Mouse (Mus musculus) adrenal gland, adult 2 months (tissue): Measurements from ENCODE around the gene Bzw1. TPM values are rescaled to one million over a fixed set of nuclear protein-coding genes. Genes with fewer than 3 reads are reported as not detected.

Source experiments
- DNase-seq: peaks from one replicate; pipeline ENCODE4 v3.0.0; 2021
- polyA plus RNA-seq: library from polyadenylated mRNA; depleted of rRNA; stranded (reverse); fragments of >200 nt; gene quantifications from 2 replicates; pipeline ENCODE4 v1.2.3, GENCODE M21; 2012
- total RNA-seq, 2 experiments: library from RNA; stranded (reverse); gene quantifications; 2 replicates each; pipeline ENCODE4 v1.2.3; 2021

Gene Bzw1
- total and polyA plus RNA-seq, 3 experiments, result 7.5 to 134 (median 125) TPM

DNA sequence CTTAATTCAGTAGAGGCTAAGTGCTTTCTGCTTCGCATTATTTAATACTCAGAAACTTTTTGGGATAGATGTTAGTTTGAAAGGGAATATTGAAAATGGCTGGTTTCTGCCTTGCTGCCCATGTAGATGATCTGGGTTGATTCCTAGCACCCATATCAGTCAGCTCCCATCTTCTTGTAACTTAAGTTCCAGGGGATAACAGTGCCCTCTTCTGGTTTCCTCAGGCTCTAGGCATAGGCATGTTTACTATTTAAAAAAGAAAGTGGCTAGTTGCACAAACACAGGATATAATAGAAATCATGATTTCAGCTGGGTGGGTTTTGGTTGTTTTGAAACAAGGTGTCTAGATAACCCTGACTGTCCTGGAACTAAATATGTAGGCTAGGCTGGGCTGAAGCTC lies 3.5 kb downstream of the Bzw1 start:
- DNase-seq, result no peak

DNA sequence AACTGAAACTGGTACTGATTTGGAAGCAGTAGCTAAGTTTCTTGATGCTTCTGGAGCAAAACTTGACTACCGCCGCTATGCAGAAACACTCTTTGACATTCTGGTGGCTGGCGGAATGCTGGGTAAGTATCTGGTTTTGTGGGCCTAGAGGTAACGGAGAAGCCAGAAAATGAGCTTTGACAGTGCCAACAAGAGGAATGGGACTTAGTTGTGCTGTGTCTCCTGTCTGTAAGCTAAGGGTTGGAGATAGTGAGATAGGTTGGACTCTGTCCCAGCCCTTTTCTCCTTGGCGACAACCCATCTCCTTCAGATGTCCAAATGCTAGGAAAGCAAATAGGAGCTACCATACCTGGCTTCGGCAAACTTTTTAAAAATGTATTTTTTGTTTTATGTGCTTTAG lies 5.0 kb downstream of the Bzw1 start:
- no peak for DNase-seq

DNA sequence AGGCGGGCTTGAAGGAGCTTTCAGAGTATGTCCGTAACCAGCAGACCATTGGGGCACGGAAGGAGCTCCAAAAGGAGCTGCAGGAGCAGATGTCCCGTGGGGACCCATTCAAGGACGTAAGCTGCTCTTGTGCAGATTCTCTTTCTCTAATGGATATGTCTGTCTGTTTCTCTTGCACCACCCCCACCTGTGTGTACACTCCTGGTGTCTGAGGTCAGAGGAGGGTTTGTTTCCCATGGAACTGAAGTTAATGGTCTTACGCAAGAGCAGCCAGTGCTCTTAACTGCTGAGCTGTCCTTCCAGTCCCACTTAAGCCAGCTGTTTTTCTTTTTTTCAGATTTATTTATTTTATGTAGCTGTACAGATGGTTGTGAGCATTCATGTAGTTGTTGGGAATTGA lies 8.7 kb downstream of the Bzw1 start:
- no peak for DNase-seq

DNA sequence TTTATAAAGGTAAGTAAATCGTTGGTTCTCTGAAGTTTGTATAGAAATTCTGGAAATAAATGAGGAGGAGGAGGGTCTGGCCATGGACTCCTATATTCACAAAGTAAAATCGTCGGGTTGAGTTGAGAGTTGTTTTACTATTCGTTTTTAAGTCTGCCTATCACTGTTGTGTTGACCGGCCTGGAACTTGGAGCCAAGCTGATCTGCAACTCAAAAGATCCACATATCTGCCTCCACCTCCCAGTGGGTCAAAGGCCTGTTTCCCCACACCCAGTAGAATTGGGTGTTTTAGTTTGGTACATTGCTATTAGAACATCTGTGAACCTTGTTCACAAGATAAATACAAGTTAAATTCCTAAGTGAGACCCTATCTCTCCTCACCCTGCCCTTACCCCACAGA lies 11.0 kb downstream of the Bzw1 start:
- DNase-seq, result no peak

DNA sequence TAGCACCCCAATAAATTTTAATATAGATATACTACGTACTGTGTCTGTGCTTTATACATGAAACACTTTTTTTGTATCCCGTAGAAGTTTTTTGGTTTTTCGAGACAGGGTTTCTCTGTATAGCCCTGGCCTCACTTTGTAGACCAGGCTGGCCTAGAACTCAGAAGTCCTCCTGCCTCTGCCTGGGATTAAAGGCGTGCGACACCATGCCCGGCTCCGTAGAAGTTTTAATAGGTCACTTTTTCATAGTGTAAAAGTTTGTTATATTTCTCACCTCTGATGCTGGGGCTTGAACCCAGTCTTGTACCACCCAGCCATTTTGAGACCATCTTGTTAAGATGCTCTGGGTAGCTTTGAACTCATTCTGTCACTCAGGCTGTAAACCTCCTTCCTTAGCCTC lies 14.6 kb downstream of the Bzw1 start:
- no peak for DNase-seq

DNA sequence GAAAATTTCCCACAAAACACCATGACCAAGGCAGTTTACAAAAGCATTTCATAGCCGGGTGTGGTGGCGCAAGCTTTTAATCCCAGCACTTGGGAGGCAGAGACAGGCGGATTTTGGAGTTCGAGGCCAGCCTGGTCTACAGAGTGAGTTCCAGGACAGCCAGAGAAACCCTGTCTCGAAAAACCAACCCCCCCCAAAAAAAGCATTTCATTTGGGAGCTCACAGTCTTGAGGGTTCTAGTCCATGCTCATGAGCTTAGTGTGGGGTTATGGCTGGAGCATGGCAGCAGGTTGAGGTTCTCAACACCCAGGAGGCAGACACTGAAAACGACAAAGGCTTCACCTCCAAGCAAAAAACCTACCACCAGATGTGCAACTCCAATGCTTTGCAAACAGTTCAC lies 15.4 kb downstream of the Bzw1 start:
- peak; percentile 2 for DNase-seq

DNA sequence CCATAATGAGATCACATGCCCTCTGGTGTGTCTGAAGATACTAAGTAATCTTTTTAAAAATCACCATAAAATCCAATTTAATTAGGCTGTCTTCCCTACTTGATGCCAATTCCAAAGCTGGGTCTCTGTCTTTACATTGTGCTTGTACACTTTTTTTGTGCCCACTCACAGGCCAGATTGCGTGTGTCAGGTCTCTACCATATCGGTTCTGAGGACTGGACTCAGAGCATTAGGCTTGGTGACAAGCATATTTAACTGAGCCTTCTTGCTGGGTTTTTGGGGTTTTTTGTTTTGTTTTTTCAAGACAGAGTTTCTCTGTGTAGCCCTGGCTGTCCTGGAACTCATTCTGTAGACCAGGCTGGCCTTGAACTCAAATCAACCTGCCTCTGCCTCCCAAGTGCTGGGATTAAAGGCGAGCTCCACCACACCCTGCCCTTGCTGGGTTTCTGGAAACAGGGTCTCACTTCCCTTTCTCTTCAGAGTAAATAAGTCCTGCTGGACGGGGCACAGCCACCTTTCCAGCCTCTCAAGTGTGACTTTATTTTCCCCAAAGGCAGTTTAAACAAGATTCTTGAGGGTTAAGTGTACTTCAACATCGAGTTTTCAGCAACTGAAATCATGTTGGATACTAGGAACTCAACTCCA lies 17.0 kb downstream of the Bzw1 start:
- DNase-seq, result no peak

DNA sequence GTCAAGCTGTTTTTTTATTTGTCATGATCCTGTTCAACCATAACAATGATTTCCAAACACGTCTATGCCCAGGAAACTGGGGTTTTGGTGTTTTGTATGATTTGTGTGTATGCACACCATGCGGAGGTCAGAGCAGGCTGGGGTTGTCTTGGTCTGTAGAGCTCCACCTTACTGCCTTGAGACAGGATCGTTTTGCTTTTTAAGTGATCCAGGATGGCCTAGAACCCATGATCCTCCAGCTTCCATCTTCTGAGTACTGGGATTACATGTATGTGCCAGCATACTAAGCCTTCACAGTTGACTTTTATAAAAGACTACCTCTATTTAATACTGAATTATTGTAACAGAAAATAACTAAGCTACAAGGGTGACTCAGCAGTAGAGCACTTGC lies 17.5 kb downstream of the Bzw1 start:
- DNase-seq, result no peak

DNA sequence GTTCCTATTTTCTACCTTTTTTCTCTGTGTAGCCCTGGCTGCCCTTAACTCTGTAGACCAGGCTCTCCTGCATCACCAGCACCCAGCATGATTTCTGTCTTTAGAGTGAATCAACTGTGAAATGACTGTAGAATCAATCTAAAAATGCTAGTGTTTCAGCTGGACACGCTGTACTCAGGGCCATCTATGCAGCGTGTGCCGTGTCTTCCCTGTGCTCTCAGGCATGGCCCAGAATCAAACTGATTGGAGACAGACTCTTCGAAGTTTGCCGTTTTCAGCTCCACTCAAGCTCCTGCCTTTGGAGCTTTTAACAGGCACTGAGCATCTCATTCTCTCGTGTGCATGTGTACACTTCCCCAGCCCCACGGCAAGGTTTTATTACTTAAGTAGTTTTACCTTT lies 18.1 kb downstream of the Bzw1 start:
- no peak for DNase-seq

DNA sequence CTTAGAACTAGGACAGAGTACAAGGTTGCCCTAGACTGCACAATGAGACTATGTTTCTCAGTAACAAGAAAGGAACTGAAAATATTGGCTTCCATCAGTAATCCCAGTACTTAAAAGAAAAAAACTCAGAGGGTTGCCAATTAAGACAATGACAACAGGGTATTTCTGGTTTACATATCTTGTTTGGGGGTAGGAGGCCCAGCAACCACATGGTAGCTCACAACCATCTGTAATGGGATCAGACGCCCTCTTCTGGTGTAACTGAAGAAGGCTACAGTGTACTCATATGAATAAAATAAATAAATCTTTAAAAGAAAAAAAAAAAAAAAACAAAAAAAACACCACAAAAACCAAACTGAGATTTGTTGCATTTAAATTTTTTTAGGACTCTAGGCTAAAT lies 22.7 kb downstream of the Bzw1 start:
- DNase-seq, result no peak

DNA sequence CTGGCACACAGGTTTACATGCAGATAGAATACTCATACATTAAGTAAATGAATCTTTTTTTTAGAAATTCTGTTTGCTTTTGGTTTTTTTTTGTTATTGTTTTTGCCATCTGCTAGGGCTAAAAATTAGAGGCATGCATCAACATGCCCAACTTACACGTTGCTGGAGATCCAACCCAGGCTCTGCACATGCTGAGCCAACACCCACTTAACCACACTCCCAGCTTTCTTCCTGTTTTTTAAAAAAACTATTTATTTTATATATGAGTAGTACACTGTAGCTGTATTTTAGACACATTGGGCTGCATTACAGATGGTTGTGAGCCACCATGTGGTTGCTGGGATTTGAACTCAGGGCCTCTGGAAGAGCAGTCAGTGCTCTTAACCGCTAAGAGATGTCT lies 23.4 kb downstream of the Bzw1 start:
- DNase-seq, result no peak

DNA sequence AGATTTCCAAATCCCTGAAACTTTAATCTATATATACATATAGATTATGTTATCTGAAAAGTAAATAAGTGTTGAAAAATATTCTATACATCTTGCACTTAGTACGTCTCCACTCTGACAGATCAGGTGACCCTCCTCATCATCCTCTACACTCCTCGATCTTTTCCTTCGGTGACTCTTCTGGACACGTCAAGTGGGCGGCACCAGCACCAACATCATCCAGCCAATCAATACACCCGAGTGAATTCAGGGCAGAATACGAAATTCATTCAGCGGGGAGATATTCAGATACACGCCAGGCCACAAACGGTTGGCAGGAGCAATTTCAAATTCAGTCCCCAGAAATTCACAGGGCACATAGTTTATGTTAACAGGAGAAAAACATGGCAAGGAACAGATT lies 27.3 kb downstream of the Bzw1 start:
- no peak for DNase-seq

DNA sequence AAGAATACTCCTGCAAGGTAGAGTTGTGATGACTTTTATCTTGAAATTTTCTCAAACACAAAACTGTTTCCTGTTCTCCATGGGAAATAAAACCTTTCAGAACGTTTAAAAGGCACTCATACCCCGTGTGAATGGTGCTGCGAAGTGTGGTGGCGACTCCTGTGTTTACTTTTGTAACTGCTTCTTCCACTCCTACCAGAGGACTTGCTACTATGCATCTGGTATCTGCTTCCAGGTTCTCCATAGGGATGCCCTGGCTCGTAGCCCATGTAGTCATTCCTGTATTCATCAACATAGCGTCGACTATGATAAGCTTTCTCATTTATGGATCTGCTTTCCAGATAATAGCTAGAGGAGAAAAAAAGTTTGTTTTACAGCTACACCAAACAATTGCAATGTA lies 28.3 kb downstream of the Bzw1 start:
- no peak for DNase-seq

DNA sequence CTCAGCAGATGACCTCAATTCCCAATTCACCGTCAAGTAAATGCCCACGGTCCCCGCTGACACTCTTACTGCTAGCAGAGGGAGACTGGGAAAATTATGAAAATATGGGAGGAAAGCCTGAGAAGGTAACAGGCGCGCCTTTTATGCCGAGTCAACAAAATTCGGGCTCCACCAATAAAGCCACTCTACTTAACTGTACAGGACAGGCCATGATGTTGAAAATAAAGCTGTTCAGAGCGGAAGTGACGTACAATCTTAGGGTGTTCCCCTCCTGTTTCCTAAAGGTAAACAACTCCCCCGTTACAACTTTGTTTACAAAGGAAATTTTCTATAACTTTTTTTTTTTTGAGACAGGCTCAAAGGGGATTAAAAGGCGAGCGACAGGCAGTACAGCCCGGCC lies 30.2 kb downstream of the Bzw1 start:
- peak; percentile 48 for DNase-seq

DNA sequence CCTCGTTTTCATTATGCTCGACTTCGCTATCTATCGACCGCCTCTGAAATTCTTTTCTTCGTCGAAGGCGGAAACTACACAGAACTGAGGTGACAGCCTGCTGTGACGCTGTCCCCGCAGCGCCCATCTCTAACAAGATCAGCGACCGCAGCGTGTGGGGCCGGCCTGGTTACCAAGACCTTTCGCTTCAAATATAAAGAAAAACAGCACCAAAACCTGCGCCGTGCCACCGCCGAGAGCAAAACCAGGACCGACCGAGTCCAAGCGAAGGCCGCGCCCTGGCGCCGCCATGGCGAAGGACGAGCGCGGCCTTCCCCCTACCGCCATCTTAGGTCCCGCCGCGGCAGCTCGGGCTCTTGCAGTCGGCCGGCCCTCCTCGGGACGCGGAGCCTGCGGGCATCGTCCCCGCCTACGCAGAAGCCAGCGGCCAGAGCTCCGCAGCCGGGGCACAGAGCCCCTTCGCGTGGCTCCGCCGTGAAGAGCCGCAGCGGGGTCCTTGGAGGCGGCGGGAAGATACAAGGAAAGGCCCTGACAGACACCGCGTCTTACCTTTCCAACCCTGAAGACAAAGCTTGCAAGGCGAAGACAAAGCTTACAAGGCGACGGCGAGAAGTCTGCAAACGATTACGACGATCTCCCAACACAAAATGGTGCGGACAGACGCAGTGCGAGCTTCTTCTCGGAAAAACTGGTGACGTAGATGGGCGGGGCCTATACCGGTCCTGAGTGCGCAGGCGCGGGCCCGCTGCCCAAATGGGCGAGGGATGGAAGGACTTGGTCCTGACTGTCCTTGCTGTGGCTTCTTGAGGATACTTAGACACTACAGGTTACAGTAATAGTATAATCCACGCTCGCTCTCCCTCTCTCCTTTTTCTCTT lies 30.9 kb downstream of the Bzw1 start, which contains the start of gene Clk1:
Clk1 (minus strand) TSS at position 696 of the 878 bp plus-strand sequence.
- peak; percentile 98 for DNase-seq

DNA sequence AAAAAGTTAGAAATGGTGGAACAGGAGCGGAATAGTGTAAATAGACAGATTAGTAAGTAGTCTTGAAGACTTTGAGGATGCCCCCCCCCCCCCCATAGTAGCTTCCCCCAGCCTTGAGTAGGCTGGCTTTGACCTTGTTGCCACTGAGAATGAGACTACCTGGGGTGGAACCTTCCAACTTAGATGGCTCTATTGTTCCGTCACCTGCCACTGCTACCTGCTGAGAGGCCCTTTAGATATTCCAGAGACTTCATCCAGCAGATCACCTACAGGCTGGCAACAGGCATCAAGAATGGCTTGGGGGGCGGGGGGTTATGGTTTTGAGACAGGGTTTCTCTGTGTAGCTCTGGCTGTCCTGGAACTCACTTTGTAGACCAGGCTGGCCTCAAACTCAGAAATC lies 31.9 kb downstream of the Bzw1 start:
- DNase-seq, result no peak

DNA sequence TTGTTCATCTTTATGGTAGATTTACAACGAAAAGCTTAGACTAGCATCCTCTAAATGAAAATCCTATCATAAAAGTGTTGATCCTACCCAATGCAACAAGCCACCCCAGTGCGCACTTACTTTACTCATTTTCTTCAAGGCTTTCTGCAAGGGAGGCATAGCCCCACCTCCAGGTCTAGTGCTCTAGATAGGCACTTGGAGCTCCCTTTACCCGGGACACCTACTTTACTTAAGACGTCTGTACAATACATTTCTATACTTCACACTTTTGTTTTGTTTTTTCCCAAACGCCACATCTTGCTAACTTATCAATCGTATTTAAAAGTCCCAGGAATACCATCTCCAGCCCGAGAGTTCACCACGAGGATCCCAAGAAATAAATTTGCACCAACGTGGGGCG lies 52.0 kb downstream of the Bzw1 start:
- no peak for DNase-seq

DNA sequence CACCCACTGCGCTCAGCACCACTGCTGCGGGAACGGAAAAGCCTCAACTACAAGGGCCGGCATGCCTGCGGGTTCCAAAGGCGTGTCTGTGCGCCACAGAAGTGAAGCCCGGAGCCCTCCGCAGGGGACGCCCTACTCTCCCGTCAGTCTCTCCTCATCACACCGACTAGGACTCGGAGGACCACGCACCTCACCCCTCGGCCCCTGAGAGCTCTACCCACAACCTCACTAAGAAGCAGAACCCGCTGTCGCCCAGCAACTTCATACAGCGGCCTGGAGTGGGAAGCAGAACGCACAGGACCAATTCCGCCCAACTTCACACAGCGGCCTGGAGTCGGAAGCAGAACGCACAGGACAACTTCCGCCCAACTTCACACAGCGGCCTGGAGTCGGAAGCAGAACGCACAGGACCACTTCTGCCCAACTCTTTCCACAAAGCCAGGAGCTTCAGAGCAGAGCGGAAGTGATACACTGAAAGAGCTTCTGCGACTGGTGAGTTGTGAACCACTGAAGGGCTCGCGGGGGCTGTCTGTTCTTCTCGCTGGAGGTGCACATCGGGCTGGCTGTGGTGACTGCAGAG lies 52.5 kb downstream of the Bzw1 start, which contains the start of the genes Nif3l1 and Ppil3:
Nif3l1 (plus strand) TSS at position 9 of the 580 bp plus-strand sequence.
Ppil3 (minus strand) TSS at position 344 of the 580 bp plus-strand sequence.
- peak; percentile 92 for DNase-seq

DNA sequence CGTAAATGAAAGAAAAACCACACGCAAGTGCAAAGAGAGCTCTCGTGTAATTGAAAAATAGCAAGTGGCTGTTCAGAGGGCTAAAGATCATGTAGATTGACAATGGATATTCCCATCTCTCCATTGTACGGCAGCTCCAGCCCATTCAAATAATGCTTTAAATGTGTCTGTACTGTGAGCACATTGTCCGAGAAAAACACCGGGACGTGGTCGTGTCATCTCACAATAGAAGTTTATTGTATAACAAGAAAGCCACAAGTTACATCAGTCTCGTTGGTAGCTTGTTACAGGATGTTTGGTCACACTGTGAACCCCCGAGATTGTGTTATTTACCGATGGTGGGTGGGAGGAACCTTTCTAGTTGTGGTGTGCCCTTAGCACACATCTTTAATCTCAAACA lies 53.2 kb downstream of the Bzw1 start:
- DNase-seq, result no peak

DNA sequence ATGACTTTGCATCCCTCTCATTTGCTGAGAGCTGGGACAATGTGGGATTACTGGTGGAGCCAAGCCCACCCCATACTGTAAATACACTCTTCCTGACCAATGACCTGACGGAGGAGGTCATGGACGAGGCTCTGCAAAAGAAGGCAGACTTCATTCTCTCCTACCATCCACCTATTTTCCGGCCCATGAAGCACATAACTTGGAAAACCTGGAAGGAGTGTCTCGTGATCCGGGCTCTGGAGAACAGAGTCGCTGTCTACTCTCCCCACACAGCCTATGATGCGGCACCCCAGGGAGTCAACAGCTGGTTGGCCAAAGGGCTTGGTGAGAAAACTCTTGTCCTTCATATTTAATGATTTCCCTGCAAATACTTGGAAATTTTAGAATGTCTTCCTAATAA lies 55.1 kb downstream of the Bzw1 start:
- no peak for DNase-seq

DNA sequence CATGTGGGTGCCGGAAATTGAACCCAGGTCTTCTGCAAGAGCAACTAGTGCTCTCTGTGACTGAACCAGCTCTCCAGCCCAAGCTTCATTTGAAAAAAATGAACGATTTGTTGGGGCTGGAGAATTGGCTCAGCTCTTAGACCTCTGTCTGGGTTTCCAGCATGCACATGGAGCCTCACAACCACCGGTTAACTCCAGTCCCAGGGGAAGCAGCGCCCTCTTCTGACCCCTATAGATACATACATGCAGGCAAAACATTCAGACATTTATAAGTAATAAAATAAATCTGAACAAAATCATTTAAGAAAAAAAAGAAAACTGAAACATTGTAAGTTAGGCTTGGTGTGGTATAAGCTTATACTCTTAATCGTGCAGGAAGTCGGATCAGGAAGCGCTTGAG lies 55.7 kb downstream of the Bzw1 start:
- DNase-seq, result no peak

DNA sequence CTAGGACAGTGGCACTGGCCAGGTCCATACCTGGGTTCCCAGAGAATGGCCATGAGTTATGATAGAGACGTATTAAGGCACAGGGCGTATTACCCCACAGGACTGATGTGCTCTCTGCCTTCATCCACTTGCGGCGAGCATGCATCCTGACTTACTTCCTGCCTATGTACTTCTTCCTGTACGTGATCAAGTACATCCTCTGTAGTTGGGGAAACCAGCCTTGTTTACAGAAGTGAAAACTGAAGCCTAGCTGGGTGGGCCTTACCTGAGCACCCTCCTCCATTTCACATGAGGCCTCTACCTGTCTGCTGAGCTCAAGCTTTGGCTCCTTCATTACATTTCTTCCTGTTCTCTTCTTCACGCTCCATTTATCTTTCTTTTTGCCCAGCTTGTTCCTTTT lies 61.6 kb downstream of the Bzw1 start:
- no peak for DNase-seq
